Mouse (Mus musculus): Measurements from ENCODE around the gene Hnrnpul1.
"Not testable (repeated sequence)": the region's sequence is repeated elsewhere in the genome, so short reads cannot be mapped to it uniquely, and the experiment has no call there.

Gene Hnrnpul1

GRCm38 (mm10) chr7:25754738-25755467, at the start of gene Hnrnpul1:
Hnrnpul1 (minus strand) TSS chr7:25754757.
- in situ Hi-C loops (cut with MboI; ENCODE audit: unreplicated experiment in 2 of 2), result loop anchor here (5.0 to 25.0 kb wide), 13 partner anchors 43 to 1920 kb away; partner anchors contain the start of genes Zfp61 (in 2 of the 2), Zfp94 (in 2 of the 2), Arhgef1 (in 1 of the 2) and B9d2 (in 1 of the 2)

GRCm38 (mm10) chr7:25803460-25803859, 48.9 kb upstream of the Hnrnpul1 start:
- in situ Hi-C loops (cut with MboI; ENCODE audit: unreplicated experiment in 2 of 2), result no loop called here

GRCm38 (mm10) chr7:25802241-25803125, 47.9 kb upstream of the Hnrnpul1 start:
- in situ Hi-C loops (cut with MboI; ENCODE audit: unreplicated experiment in 2 of 2), result no loop called here

GRCm38 (mm10) chr7:25801031-25801430, 46.5 kb upstream of the Hnrnpul1 start:
- in situ Hi-C loops (cut with MboI; ENCODE audit: unreplicated experiment in 2 of 2), result no loop called here

GRCm38 (mm10) chr7:25799369-25799768, 44.8 kb upstream of the Hnrnpul1 start:
- in situ Hi-C loops (cut with MboI; ENCODE audit: unreplicated experiment in 2 of 2), result no loop called here

GRCm38 (mm10) chr7:25798540-25798939, 44.0 kb upstream of the Hnrnpul1 start:
- in situ Hi-C loops (cut with MboI; ENCODE audit: unreplicated experiment in 2 of 2), result no loop called here

GRCm38 (mm10) chr7:25794775-25795174, 40.2 kb upstream of the Hnrnpul1 start:
- in situ Hi-C loops (cut with MboI; ENCODE audit: unreplicated experiment in 2 of 2), result no loop called here

GRCm38 (mm10) chr7:25793679-25794078, 39.1 kb upstream of the Hnrnpul1 start:
- in situ Hi-C loops (cut with MboI; ENCODE audit: unreplicated experiment in 2 of 2), result no loop called here

GRCm38 (mm10) chr7:25792966-25793365, 38.4 kb upstream of the Hnrnpul1 start:
- in situ Hi-C loops (cut with MboI; ENCODE audit: unreplicated experiment in 2 of 2), result not testable (repeated sequence)

- in situ Hi-C loops (cut with MboI; ENCODE audit: unreplicated experiment in 2 of 2), result no loop called here
Observed at GRCm38 (mm10) chr7:25790615-25791014, 36.1 kb upstream of the Hnrnpul1 start.

- in situ Hi-C loops (cut with MboI; ENCODE audit: unreplicated experiment in 2 of 2), result no loop called here
Observed at GRCm38 (mm10) chr7:25789129-25789440, 34.5 kb upstream of the Hnrnpul1 start.

GRCm38 (mm10) chr7:25788220-25789128, 33.9 kb upstream of the Hnrnpul1 start, which contains the start of gene Axl:
Axl (minus strand) TSS chr7:25788705.
- in situ Hi-C loops (cut with MboI; ENCODE audit: unreplicated experiment in 2 of 2), result no loop called here

GRCm38 (mm10) chr7:25787456-25788219, 33.1 kb upstream of the Hnrnpul1 start:
- in situ Hi-C loops (cut with MboI; ENCODE audit: unreplicated experiment in 2 of 2), result no loop called here

GRCm38 (mm10) chr7:25786974-25787373, 32.4 kb upstream of the Hnrnpul1 start:
- in situ Hi-C loops (cut with MboI; ENCODE audit: unreplicated experiment in 2 of 2), result no loop called here

- in situ Hi-C loops (cut with MboI; ENCODE audit: unreplicated experiment in 2 of 2), result no loop called here
Observed at GRCm38 (mm10) chr7:25785752-25786151, 31.2 kb upstream of the Hnrnpul1 start.

- in situ Hi-C loops (cut with MboI; ENCODE audit: unreplicated experiment in 2 of 2), result no loop called here
Observed at GRCm38 (mm10) chr7:25784808-25785207, 30.3 kb upstream of the Hnrnpul1 start.

- in situ Hi-C loops (cut with MboI; ENCODE audit: unreplicated experiment in 2 of 2), result no loop called here
Observed at GRCm38 (mm10) chr7:25783746-25784145, 29.2 kb upstream of the Hnrnpul1 start.

GRCm38 (mm10) chr7:25782744-25783143, 28.2 kb upstream of the Hnrnpul1 start:
- in situ Hi-C loops (cut with MboI; ENCODE audit: unreplicated experiment in 2 of 2), result no loop called here

GRCm38 (mm10) chr7:25781937-25782610, 27.5 kb upstream of the Hnrnpul1 start:
- in situ Hi-C loops (cut with MboI; ENCODE audit: unreplicated experiment in 2 of 2), result no loop called here

Measured in v-Abl transformed pro-B cells (cell line).